Mouse (Mus musculus) liver (tissue): ENCODE results near the gene Fam229a.

ENCODE experiments used
- DNase-seq: peaks from one replicate; pipeline ENCODE4 v3.0.0-alpha.2; 2020; ENCODE audit warnings: mixed read lengths

Fam229a gene

DNA sequence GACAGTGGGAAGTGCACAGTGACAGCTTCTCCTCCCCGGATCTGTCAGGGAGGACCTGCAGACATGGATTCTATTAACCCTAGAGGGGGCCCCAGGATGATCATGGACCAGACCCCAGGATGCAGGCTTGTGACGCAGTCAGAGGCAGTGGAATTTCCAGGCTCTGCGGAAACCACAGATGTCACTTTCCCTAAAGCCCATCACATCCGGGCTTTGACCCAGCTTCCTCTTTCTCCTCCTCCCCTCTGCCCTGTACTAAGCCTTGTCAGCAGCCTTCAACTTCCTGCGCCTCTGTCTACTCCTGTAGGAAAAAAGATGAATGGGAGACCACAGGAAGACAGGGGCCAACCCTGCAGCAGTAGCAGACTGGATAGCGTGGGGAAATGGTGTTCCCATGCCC lies 5.6 kb downstream of the Fam229a start:
- peak; percentile 38 for DNase-seq

DNA sequence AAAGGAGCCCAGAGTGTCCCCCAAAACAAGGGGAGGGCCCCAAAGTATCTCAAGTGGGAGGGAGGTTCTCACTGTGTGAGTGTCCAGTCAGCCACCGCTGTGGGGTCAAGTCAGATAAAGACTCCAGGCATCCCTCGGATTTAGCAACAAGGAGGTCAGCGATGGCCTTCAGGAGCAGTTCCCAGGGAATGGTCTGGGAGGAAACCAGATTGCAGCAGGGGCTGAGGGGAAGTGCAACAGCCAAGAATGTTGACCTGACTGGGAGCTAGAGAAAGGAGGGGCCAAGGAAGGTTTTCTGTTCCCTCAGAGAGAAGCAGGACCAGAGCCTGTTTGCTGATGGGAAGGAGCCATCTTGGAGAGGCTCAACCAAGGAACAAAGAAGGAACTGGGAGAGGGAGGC lies 8.0 kb downstream of the Fam229a start:
- DNase-seq, result no peak

DNA sequence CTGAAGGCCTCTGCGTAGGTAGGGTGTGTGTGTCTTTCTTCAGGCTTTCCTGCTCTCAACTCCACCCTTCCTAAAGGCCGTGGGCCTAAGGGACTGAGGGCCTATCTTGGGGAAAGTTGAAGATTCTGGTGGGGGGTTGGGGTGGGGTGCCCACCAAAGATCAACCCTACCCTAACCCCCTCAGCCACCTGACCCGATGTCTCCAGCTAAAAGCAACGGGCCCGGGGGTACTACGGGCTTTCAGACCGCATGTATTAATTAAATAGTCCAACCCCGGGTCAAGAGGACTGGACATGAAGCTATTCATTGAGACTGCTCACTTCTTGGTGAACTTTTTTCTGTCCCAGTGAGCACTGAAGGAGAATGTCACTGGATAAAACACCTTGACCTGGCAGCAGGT lies 9.0 kb downstream of the Fam229a start:
- no peak for DNase-seq

DNA sequence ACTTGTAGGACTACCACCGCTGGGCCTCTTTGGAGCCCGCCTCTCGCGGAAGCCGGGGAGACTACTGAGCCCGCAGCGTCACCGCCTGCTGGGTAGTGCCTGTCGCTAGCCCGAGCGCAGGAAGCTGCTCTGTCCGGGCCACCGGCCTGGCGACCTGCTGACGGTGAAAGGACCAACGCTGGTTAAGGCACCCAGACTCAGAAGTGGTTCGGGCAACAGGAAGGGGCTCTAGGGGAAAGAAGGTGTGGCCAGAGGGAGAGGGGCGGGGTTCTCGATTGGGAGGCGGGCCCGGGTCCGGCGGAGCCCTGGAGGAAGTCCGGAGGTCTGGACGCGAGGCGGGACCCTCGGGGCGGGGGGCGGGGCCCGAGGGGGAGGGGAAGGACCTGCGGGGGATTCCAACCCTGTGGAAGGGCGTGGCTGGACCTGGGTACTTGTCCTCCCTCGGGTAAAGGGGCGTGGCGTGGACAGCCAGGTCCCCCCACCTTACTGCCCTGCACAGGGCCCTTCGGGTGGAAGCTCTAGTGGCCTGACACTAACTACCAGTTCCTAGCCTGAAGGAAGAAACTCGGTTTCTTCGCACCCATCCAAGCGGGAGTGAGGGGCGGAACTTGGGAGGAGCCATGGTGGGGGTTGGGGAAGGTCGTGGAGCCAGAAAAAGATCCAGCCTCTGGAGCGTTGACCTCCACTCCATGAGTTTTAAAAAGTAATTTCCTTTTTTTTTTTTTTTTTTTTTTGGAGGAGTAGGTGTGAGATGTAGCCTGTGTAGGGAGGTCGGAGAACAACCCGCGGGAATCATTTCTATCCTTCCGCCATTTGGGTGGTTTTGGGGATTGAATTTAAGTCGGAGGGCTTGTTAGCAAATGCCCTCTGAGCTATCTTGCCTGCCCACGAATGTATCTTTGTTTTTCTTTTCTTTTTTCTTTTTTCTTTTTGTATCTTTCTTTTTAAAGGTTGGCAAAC lies 9.9 kb downstream of the Fam229a start:
- DNase-seq, result peak; percentile 92

DNA sequence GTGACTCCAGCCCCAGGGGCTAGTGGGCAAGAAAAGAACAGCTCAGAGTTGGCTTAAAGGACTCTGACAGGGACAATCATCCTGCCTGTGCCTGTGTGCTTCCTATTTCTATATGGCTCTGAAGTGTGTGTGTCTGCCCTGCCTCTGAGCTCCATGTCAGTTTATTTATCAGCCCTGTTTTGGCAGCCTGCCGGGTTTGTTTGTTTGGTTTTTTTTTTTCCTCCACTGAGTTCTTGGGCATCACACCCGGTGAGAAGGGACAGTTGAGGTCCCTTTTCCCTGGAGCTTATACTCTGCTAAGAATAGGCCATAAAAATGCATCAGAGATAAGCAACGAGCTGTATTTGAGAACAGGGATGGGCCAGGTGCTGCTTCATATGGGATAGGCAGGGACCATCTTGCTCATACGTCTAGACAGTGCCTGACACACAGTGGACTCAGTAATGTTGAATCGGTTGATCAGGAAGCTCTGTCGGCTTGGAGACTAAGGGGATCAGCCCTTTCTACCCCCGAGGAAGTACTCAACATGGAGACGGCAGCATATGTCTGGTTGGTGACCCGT lies 11.4 kb downstream of the Fam229a start:
- no peak for DNase-seq

DNA sequence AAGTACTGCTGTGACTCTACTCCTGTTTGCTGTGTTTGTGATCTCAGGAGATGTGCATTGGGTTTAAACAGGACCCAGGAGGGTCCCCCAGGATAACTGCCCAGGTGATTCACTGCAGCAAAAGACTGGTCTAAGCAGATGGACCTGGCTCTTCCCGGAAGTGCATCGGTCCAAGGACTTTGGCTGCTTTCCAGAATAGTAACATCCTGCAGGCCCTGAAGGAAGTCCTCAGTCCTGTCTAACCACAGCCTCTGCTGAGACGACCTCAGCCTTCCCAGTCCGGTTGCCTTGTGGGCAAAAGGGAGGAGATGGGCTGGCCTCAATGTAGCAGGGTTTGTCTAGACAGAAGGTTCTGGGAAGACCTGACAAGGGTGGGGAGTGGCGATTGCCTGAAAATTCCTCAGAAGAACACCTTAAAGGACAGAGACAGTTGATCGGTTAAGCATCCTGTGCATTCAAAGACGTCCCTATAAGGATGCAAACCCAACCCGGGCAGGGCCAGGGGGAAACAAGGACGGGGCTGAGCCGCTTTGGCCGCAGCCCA lies 12.0 kb downstream of the Fam229a start:
- DNase-seq, result no peak

DNA sequence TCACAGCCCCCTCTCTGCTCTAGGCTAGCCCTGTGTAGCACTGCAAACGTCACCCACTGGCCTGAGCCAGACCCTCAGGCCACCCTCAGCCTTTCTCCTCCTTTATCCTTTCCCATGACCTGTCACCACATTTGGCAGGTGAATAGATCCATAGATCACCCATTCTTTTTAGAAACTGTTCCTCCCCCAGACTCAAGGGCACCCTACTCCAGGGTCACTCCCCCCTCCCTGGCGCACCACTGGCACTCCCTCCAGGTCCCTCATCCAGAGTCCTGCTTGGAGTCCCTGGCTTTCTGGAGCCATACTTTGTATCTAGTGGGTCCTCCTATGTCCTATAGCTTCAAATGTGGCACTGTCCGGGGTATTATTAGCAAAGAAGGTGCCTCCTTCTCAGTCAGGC lies 14.5 kb downstream of the Fam229a start:
- DNase-seq, result no peak

DNA sequence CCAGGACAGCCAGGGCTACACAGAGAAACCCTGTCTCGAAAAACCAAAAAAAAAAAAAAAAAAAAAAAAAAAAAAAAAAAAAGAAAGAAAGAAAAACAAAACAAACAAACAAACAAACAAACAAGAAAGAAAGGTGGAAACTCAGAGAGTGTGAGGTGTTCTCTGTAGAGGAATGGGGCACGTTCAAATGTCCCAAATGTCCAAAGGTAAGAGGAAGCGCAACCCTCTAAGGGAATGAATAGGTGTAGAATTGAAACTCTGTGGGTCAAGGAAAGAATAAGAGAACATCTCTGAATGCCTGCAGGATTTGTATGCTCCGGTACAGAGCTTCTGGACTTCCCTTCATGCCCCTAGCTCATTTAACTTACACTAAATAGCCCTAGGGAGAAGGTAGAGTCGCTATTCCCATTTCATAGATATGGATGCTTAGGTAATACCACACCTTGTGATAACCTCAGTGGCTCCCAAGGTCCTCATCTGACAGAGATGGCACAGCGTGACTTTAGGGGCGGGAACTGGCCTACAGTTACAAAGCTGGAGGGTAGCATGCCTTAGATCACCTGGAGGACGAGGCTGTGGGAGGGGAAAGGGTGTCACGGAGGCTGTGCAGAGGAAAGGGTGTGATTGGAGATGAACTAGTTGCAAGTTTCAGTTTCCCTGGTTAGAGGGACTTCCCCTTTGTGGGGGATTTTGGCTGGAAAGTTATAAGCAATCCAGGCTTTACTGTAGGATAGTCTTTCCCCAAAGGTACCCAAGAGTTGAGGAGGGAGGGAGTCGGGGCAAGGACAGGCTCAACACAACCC lies 16.6 kb downstream of the Fam229a start:
- DNase-seq, result no peak

DNA sequence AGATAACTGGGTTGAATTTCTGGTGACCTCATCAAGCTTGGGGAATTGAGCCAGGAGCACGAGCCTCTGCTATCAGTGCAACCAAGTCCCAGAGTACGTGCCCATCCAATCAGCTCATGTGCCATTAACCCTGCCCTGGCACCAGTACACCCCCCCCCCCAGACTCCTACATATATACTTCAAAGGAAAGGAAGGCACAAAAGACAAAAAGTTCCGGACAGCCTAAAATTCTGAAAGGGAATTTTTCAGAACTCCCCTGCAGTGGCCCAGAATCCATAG lies 17.2 kb downstream of the Fam229a start:
- DNase-seq, result no peak

DNA sequence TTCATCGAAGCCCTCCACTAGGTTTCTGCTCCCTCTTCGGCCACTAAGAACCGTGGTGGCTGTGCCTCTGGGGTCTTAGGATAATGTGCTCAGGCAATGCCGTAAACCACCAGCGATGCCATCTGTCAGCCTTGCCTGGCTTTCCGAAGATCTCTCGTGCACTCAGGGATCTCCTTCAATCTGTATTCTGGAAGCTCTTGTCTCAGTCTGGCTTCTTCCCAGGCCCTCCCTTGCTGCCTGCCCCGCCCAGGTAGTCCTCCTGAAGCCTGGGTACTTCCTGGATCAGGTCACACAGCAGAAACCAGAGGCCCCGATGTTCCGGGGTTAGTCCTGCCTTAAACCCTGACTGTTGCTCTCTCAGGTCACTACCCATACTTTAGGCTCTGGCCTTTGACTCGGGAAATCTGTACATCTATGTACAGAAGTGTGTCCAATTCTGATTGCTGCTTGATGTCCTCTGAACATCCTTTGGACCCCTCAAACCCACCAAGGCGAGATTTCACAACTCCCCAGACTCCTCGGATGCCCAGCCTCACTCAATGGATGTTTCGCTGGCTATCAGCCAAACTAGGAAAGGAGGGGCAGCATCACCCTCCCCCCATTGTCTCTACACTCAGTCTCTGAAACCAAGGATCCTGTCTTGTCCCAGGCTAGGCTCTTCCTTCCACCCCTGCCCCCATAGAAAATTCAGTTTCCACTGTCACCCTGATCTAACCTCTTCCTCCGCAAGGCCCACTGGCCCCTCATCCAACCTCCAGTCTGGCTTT lies 18.0 kb downstream of the Fam229a start:
- DNase-seq, result no peak

DNA sequence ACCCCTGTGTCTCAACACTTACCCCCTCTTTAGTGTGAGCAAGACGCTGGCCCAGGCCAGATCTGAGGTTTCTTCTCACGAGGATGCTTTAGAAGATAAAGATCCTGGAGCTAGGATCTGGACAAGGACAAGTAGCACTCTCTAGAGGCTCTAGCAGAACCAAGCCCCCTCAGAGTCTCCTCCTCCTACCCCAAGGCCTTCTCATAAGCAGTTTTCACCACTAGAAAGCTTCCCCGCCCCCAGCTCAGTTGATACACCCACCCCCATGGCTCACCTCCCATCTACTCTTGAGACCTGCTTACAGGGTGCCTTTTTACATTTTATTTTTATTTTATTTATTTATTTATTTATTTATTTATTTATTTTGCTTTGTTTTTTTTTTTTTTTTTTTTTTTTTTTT lies 18.7 kb downstream of the Fam229a start:
- DNase-seq, result no peak

DNA sequence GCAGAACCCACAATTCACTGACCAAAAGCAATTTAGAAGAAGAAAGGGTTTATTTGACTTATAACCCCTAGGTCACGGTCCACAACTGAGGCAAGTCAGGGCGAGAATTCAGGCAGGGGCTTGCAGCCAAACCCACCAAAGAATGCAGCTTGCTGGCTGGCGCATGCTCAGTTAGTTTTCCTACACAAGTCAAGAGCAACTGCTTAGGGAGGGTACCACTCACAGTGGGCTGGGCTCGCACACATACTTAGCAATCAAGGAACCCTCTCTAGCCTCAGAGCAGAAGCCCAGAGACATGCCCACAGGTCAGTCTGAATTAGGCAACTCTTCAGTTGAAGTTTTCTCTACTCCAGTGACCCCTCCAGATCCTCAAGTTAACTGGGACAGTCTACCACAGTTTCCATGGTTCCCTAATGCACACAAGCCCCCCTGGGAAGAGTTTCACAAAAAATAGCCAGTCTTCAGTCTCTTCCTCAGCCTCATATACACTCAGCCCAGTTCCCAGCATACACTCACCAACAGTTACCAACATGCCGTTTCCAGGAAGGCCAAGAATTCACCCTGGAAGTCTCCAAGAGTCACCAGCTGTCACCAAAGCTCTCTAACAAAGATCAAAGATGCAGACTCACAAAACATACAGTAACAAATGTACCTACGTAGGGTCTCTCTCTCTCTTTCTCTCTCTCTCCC lies 19.9 kb downstream of the Fam229a start:
- DNase-seq, result no peak

DNA sequence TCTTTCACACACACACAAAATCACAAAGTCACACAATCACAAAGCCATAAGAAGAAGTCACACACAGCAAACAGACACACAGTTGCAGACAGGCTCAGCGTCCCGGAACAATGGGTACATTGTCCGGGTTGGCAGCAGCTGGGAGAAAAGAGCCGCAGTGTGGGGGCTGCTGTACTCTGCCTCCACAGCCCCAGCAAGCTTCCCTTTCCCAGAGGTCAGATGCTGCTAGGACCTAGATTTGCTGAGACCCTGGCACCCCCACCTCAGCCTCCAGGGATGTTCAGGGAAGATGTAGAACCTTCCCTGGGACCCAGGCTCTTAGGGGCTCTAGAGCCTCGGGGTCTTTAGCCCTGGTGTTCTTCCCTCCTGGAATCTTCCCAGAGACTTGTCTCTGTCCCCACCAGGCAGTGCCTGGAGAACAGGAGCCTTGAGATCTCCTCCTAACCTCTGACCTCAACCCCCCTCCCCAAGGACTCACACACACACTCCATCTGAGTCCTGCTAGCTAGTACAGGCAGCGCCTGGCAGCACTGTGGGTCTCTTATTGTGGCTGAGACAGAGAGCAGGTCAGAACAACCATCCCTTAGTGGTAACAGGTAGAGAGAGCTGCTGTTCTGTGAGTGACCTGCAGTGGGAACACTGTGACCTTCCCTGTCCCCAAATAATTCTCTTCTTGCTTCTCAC lies 20.6 kb downstream of the Fam229a start:
- no peak for DNase-seq

DNA sequence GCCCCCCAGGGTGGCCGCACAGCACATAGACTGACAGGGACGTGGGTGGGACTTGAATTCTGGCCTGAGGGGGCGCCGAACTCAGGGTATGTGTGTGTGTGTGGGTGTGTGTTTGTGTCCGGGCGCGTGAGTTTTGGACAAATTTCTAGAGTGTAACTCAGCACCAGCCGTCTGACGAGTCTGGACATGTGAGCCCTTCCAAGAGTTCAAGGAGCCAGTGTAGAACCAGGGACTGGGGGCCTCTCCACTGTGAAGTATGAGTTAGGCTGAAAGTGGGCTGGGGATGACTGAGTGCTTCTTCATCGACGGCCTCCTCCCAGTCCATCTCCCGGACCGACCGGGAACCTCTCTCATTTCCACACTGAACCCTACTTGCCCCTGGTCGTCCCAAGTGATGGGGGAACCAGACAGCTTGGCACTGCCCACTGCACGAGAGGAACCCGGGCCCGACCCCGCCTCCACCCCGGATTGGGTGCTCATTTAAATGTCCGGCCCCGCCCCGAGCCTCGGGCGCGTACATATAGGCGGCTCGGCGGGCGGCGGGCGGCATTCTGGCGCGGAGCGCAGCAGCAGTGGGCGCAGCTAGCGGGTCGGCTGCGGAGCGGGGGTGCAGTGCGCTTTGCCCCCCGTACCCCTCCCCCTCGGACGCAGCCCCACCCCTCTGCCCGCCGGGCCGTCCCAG lies 22.2 kb downstream of the Fam229a start, which contains the start of gene Marcksl1:
Gene Marcksl1, plus strand, starts transcription at position 496 of the 682 bp plus-strand sequence.
- peak; percentile 88 for DNase-seq

DNA sequence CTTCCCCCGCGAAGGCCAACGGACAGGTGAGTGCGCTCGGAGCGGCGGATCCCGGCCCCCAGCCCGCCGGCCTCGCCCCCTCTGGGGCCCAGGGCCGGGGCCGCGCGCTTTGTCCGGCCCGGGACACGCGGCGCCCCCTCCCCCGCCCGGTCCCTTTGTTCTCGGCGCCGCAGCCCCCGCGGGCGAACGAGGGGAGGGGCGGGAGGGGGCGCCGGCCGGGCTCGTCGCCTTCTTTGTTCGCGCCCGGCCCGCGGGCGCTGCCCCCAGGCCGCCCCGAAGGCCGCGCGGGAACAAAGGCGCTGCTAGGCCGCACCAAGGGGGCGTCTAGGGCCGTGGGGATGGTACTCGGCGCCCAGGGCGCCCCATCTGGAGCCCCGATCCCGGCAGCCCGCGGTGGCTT lies 22.9 kb downstream of the Fam229a start:
- no peak for DNase-seq

DNA sequence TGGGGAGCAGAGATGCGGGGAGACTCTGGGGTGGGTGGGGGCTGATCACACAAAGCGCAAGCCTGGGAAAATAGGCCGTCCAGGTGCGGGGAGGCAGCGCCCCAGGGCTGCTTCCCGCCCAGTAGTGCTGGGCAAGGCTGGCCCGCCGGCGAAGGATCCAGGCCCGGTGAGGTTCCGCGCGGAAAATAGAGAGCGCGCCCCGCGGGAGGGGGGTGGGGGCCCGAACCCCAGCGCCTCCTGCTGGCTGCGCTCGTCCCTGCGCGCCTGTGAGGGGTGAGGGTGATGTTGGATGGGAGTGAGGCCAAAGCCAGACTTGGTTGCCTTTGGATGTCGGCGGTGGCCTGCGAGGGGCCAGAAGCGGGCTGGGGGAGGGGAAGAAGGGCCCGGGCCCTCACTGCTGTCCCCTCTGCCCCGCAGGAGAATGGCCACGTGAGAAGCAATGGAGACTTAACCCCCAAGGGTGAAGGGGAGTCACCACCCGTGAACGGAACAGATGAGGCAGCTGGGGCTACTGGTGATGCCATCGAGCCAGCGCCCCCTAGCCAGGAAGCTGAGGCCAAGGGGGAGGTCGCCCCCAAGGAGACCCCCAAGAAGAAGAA lies 23.4 kb downstream of the Fam229a start:
- peak; percentile 73 for DNase-seq

DNA sequence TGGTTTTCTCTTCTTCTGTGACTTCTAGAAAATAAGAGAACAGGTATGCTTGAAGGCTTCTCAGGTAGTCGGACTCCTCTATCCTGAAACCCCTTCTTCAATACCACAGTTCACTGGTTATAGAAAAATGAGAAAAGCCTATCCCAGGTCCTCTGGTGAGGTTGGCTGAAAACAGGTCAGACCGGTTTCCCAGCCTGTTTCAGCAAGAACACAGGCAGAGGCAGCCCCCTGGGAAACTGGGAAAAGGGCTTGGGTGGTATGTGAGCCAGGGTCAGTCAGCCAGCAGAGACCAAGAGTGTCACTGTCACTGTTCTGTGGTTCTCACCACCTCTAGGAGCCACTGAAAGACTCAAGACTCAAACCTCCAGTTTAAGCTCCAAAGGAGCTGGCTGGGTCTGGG lies 25.9 kb downstream of the Fam229a start:
- no peak for DNase-seq

DNA sequence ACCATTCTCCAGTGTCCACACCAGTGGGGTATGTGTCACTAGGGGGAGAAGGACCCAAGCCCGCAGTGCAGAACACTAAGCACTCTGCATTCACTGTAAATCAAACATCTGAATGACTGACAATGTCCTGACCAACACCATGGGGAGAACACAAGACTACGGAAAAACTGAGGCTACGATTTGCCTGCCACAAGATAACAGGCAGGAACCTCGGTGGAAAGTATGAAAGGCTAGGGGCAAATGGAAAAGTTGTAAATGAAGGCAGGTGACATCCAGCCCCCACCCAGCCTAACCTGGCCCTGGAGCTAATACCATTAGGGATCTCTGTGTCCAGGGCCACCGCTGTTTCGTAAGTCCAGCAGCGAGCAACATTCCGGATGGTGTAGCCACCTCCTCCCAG lies 27.5 kb downstream of the Fam229a start:
- DNase-seq, result no peak

DNA sequence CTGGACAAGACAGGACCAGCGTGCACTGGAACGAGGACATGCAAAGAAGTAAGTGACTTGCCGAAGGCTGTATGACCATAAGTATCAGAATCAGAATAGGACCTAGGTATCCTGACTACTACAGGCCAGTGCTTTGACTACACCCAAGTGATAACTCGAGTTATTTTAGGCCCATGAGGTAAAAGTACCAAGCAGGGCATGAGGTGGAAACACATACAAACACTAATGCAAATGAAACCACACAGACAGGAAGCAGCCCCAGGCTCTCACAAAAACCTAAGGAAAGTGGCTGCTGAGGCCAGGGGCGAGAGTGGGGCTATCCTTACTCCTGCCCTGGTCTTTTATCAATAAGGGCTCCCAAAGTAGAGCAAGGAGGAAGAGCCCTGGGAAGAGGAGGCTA lies 34.3 kb downstream of the Fam229a start:
- no peak for DNase-seq

DNA sequence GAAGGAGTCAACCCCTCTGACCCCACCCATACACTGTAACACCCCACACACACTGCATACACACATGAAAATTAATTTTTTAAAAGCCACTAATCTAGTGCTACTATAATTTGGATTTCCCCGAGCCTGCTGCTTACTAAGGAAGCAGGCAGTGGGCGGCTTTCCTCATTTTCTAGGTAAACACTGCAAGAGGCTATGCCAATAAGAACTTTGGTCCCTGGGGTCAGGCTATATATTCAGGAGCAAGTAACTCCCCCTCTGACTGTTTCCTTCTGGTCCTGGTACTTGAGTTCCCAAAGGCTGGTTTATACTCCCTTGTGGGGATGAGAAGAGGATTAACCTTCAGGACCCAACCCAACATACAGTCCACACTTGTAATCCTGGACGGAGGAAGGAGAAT lies 34.9 kb downstream of the Fam229a start:
- DNase-seq, result no peak
